Mouse (Mus musculus) spleen, postnatal 10 days (tissue): ENCODE measurements at regions not wholly inside any gene's neighbourhood (a gene's known extent, or its start where the extent isn't known, plus 50 kb on each side); places are given as distances from the start of the nearest gene placed in this dataset.

ENCODE experiments used
- DNase-seq, 2 experiments: peaks; one replicate each; pipeline ENCODE4 v3.0.0; 2021 to 2022; ENCODE audit warnings: low spot score in 2 of 2

DNA sequence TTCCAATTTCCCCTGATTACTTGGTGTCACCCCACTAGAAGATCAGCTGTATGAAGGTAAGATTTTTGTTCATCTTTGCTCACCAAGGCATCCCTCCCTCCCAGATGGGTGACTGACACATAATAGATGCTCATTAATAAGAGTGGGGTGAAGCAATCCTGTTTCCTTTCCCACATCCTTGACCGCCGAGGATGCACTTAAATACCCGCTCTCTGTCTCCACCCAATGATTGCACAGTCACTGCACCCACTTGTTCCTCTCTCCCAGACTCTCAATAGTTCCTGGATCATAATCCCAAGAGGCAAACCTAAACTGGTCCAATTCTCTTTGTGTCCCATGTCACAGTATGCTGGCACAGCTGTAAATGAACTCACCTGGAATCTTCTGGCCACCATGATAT, 86.4 kb upstream of the Ccn6 start:
- no peak for DNase-seq

DNA sequence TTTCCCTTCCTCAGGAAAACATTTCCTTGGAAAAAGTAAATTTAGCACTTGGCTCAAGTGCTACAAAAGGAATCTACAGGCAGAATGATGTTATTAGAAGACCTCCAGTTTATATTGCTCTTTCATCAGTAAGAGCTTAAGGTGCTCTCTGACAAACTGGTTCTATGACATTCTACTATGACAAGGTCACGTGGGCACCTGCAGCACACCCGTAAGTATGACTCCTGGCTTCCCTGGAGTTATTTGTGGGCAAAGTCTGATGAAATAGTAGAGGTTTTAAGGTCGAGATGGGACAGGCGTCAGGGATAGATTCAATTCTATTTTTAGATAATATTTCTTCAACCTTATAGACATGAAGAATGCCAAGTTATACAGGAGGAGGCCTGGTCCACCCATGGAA, 84.9 kb upstream of the Ccn6 start:
- DNase-seq: no peak

- no peak for DNase-seq
These were observed 83.4 kb upstream of the Ccn6 start for GRCm38 (mm10) chr10:39246984-39247383.

DNA sequence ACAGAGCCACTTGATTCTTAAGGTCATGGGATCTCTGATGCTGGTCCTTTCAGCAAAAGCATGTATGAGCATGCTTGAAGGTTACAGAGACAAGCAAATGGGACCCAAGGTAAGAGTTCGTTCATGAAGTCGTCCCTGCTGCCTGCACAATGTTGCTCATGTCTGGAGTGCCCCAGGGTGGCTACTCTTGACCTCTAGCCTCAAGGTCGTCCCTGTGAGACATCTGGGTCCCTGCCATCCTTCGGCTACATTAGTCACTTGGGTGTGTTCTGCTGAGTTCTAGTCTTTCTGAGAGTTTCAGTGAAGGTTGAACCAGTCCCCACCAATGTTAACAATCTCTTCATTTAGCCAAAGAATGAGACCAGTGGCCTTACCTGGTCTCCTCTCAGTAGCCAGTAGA, 81.5 kb upstream of the Ccn6 start:
- no peak for DNase-seq

GRCm38 (mm10) chr10:39244061-39244460, 80.5 kb upstream of the Ccn6 start:
- DNase-seq: no peak

DNA sequence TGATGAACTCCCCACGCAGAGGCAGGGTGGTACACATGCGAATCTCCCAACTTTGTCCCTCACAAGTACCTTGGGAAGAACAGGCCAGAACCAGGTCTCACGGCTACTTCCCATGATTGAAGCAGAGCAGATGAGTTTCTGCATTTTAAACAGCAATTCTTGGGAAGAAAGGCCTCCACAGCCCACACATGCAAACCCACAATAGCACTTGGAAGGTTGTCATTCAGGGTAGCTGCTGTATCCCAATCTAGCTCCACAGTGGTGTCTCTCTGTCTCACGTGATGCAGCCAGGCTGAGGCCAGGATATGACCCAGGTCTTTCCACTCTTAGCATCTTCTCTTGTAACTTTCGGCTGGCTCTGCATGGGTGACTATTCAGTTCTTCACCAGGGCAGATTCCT, 78.8 kb upstream of the Ccn6 start:
- no peak for DNase-seq

DNA sequence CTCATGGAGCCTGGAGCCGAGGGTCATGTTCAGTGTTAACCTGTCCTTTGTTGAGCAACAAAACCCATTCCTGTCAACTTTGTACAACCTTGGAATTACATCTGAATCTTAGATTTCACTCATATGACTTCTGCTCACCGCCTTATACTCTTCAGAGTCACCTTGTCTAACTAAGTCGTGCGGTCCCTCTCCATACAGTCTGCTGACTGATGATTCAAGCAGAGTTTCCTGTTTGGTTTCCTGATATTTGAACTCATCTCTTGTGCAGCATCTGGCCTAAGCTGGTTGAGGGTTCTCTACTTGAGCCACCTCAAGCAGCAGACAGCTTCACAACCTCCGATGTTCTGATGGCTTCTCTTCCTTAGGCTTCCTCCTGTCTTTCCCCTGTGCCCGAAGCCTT, 78.3 kb upstream of the Ccn6 start:
- DNase-seq: no peak

GRCm38 (mm10) chr10:39241486-39241885, 77.9 kb upstream of the Ccn6 start:
- DNase-seq: no peak

- no peak for DNase-seq
These were observed 77.4 kb upstream of the Ccn6 start for GRCm38 (mm10) chr10:39240966-39241365.

- no peak for DNase-seq
These were observed 76.7 kb upstream of the Ccn6 start for GRCm38 (mm10) chr10:39240178-39240791.

GRCm38 (mm10) chr10:39239498-39240177, 76.0 kb upstream of the Ccn6 start:
- peak; percentile 37 to 62 for DNase-seq

- DNase-seq: no peak
These were observed 75.0 kb upstream of the Ccn6 start for GRCm38 (mm10) chr10:39238596-39238995.

DNA sequence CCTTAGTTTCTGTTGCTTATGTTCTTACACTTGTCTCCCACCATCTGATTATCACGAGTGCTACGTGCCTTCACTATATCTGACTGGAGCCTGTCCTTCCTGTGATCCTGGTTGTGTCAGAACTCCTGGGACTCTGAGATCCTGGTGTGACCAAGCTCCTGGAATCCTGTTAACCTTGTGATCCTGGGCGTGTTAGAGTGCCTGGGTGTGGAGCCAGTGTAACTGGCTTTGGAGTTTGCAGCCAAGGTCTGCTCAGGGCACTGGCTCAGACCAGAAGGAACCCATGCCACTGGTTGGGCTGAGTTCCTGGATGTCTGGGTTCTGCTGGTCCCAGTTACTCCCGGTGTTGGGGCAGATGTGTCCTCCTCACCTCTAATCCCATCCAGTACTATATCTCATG, 74.0 kb upstream of the Ccn6 start:
- no peak for DNase-seq

DNA sequence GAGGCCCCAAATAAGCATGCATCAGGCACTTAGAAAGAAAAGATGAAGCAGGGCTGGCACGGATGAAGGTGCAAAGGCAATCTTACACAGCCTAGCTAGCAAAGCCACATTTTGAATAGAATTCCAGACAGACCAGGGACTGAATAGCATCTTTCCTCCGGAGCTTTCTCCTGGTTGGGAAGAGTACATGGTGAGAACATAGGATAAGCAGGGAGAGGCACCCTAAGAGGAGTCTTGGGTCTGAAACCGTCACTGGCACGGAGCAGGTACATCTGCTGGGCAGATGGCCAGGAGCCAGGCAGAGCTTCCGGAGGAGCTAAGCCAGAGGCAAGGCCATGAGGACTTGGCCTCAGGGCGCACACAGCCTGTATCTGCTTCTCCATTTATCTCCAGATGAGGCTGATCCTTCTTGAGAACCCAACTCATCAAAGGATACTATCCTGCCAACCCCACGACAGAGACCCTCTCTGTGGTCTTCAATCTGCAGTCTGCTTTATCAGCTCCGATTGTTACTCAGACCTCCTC, 70.4 kb upstream of the Ccn6 start:
- no peak for DNase-seq

DNA sequence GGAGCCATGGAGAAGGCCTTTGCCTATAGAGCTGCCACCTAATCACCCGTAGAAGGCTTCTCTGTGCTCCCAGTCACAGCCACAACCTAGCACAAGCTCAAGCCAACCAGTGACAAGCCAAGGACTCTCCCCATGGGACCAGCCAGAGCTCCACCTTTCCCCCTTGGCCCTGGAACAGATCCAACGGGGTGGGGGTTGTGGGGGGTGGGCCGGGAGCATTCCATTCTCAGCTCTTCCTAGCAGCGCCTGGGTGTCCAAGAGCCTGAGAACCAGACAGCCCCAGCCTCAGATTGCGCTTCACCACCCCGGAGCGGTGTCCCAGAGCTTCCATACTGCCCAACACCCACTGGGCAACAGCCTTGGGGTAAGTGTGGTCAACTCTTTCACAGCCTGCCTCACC, 69.6 kb upstream of the Ccn6 start:
- DNase-seq: no peak

DNA sequence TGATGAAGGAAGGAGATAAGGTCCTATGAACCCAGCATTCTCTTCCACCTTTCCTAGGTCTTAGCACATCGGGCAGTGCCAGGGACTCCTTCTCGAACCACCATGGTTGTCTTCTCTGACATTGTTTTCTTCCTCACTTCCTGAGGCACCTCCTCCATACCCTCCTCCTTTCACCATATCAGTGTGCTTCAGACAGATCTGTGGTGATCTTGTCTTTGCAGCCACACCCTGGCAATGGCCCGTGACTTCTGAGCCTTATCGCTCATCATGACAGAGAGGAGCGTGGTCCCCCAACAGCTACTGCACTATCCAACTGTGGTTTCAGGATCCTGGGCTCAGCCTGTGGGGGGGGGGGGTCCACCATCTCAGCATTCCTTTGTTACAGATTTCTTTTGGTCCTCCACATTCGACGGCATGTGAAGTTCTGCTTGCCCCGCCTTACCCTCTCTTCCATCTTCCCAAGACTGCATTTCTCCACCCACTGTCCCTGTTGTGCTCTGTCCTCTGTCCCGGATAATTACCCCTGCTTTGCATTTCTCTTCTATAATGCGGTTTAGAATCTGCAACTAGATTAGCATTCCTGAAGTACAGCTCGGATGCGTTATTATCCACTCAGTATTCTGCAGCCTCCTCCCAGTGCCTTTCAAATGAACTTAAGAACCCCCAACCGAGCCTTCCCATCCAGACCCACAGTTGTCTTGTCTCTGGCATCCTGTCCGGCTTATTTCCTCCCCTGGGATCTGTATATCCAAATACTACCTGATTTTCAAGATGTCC, 67.2 kb upstream of the Ccn6 start:
- DNase-seq: no peak

DNA sequence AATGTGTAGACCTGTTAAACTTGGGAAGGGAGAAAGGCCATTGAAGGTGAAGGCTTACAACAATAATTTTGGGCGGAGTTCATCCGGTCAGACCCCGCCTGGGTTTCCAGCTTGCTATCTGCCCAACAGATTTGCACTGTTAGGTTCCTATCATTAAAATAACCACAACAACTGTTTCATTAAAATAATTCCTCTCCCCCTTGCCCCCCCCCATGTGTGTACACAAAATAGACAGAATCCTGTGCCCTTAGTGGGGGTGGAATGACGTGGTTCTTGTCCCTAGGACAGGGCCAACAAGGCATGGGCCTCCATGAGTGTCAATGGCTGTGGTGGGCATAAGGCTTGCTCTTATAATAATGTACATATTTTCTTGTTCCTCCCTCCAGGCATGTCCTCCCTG, 65.6 kb upstream of the Ccn6 start:
- DNase-seq: no peak

DNA sequence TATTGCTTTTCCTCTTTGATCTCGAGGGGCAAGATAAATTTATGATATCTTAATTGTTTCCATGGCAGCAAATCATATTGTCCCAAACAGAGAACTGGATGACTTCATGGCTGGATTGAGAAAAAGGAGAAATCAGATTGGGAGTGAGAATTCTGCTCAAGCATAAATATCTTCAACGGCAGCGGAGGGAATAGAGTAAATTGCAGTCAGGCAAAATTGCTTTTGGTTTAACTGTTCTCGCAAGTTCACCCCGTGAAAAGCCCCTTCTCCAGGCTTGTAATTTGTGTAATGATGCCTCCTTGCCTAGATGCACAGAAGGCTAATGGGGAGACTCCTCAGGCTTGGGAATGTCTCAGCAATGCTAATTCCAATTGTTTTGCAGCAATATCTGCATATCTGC, 64.4 kb upstream of the Ccn6 start:
- no peak for DNase-seq

GRCm38 (mm10) chr10:39227499-39227942, 63.9 kb upstream of the Ccn6 start:
- DNase-seq: no peak

GRCm38 (mm10) chr10:39226518-39226917, 62.9 kb upstream of the Ccn6 start:
- no peak for DNase-seq

DNA sequence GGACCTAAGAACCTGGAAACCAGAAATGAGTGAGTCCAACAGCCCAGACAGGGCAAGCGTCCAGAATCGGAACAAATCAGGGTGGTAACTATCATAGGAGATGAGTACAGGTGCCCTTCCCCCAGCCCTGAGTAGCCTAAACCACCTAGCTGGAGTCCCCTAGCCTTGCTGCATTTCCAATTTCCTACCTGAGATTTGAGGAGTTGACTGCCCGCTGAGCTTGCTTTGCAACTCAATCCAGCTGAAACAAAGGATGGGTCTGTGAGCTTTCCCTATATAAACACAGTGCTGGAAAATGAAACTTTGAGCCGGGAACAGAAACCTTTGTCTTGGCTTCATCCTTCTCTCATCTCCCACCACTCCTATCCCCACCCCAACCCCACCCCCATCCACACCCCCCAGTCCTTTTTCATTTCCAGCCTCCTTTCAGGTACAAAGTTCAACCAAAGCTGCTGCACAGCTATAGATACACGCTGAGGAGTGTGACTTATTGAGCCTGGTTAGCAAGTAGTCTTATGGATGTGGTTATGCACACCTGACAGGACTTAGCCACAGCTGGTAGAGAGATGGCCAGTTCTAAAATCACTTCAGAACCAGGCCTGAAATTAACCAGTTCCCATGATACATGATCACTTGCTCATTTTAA, 61.0 kb upstream of the Ccn6 start:
- DNase-seq: no peak

DNA sequence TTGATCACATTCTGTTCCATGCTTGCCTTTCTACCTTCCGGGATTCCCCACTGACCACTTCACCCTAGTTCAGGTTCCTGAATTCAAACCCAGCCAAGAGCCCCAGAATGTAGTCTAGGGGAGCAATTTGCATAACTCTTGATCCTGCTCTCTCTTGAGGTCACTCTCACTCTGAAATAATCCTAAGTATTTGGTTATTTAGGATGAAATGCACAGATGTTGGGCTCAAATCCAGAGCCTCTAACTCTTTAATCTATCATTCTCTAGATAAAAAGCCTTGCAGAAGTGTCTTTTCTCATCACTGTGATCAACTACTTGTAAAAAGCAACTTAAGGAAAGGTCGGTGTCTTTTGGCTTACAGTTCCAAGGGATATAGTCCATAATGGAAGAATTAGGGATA, 57.4 kb upstream of the Ccn6 start:
- DNase-seq: no peak
